Mouse (Mus musculus) layer of hippocampus, postnatal 25 days (tissue): ENCODE measurements at regions not wholly inside any gene's neighbourhood (a gene's known extent, or its start where the extent isn't known, plus 50 kb on each side); places are given as distances from the start of the nearest gene placed in this dataset.

Experiments used
- DNase-seq, 2 experiments: peaks; one replicate each; pipeline ENCODE4 v3.0.0; 2022; ENCODE audit warnings: mixed read lengths in 2 of 2, low spot score in 1 of 2; ENCODE audit errors: extremely low spot score in 1 of 2

DNA sequence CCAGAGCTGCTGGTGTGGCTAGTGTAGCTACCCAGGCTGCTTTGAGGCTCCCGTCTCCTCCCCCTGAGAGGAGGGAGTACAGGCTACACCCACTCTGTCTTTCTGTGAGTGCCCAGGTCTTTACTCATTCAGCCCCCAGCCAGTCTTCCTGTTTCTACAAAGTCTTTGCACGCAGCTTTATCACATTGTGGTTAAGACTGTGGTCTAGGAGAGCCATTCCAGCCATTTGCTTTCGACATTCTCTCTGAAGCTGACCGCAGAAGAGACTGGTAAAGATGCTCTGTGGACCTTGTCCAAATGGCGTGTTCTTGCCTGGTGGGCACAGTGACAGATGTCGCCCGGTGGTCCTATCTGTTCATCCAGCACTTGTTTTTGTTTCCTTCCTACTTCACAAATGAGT lies 62.0 kb downstream of the Tpra1 start:
- DNase-seq, result no peak

- no peak for DNase-seq
Observed at GRCm38 (mm10) chr6:88964911-88965310, 62.9 kb downstream of the Tpra1 start.

GRCm38 (mm10) chr6:88965361-88966226 lies 63.5 kb downstream of the Tpra1 start:
- DNase-seq, result no peak

- no peak for DNase-seq
Observed at GRCm38 (mm10) chr6:88966501-88966900, 64.5 kb downstream of the Tpra1 start.

- no peak for DNase-seq
Observed at GRCm38 (mm10) chr6:88968842-88969241, 66.8 kb downstream of the Tpra1 start.

GRCm38 (mm10) chr6:88971729-88972128 lies 69.7 kb downstream of the Tpra1 start:
- peak; percentile 42 to 55 for DNase-seq

GRCm38 (mm10) chr6:88974457-88974856 lies 72.4 kb downstream of the Tpra1 start:
- no peak for DNase-seq

GRCm38 (mm10) chr6:88976581-88976980 lies 74.5 kb downstream of the Tpra1 start:
- DNase-seq, result no peak

DNA sequence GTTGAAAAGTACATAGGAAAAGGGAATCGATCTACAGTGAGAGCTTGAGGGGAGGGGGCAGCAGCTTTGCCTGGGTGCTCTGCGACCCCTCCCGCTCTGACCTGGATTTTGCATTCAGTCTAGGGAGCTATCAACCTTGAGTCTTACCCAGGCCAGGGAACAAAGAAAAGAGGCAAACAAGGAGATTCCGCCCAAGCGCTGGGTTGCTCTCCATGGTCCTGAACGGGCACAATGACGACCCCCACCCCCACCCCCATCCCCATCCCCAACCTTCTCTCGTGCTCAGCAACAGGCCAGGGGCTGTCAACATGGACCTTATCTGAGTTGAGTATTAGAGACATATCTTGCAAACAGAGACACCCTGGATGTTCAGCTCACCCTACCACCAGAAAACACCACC lies 74.9 kb downstream of the Tpra1 start:
- DNase-seq, result no peak

- no peak for DNase-seq
Observed at GRCm38 (mm10) chr6:88978970-88979369, 76.9 kb downstream of the Tpra1 start.

DNA sequence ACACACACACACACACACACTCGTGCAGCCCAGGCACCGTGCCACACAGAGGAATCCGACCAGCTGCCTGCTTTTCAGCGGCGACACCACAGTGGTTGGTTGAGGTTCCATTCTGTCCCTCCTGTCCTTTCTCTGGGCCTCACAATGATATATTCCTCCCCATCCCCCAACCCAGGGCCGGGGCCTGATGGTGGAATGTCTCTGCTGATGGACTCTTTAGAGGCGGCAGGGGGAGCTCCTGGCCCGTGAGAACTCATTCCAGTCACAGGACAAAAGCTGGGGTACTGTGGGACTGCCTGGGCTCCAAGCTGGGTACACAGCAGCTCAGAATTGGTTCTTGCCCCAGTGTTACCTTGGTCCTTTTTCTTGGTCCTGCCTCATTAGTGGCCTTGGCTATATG lies 78.1 kb downstream of the Tpra1 start:
- DNase-seq, result peak in 1 of 2 experiments; percentile 60

GRCm38 (mm10) chr6:88981544-88981943 lies 79.5 kb downstream of the Tpra1 start:
- no peak for DNase-seq

DNA sequence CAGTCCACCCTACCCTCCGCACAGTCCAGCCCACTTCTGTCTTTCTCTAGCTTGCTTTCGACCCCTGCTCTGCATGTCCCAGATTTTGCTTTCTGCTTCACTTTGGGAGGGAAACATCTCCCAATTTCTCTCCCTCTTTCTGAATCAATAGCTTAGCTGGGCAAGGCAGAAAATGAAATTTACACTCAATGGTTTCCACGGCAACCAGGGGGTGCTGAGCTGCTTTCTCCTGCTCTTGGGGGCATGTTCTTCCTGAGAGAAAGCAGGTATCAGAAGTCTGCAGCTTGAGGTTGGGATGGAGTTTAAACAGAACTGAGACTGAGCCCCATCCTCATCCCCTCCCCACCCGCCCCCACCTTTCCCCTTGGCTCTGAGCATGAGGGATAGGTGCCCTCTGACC lies 82.1 kb downstream of the Tpra1 start:
- DNase-seq, result no peak

- no peak for DNase-seq
Observed at GRCm38 (mm10) chr6:88984863-88985262, 82.8 kb downstream of the Tpra1 start.

- no peak for DNase-seq
Observed at GRCm38 (mm10) chr6:88988551-88988950, 86.5 kb downstream of the Tpra1 start.

GRCm38 (mm10) chr6:88989617-88990299 lies 87.7 kb downstream of the Tpra1 start:
- no peak for DNase-seq

DNA sequence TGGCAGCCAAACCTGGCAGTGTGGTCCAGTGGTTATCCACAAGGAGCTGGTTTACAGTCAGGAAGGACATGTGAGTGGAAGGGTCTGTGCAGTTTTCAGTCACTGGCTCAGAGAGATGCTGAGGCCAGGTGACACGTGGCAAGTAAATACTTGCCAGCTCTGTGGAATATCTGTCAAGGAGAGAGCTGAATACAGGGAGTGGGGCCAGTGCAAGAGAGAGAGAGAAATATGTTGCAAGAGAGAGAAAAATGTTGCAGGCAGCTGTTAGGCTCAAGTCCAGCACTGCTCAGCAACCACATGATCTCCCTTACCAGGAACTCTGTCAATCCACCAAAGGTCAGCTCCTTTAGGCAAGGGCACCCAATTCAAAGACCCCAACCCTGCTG lies 88.2 kb downstream of the Tpra1 start:
- DNase-seq, result no peak

GRCm38 (mm10) chr6:88995077-88995476 lies 93.0 kb downstream of the Tpra1 start:
- DNase-seq, result no peak

DNA sequence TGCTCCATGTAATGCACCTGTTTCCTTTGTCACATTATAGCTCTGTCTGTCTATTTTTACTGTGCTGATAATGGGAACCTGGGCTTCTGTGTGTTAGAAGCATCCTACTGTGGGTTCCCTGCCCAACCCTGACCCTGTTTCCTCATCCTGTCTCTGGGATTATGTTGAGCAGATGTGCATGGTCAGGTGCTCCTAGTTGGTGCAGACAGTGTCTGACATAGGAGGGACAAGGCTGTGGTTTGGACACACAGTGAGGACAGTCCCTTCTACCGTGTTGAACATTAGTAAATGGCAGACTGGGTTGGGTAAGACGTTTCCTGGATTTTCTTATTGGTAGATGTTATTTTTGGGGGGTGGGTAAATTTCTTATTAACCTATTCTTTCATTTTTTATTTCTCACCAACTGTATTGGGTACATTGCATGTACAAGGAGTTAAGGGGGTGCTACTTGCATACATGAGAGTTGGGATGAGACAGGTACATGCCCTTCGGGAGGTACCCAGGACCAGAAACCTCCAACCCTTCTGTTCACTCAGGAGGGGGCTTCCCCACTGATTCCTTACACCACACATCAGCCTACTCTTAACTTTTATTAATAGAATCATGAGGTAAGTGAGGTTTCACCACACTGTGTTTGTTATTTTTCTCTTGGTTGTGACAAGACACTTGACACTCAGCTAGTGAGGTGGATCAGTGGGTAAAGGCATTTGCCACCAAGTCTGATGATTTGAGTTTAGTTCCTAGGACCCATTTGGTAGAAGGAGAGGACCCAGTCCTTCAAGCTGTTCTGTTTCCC lies 97.1 kb downstream of the Tpra1 start:
- no peak for DNase-seq

GRCm38 (mm10) chr6:89000359-89000758 lies 98.3 kb downstream of the Tpra1 start:
- no peak for DNase-seq
